Comparison of ENCODE assay signal across 9 mouse cellular contexts in genomic region chrX:102476784-102477183, GRCm38 (mm10). TPM values are rescaled to one million over a fixed set of nuclear protein-coding genes. Genes with fewer than 3 reads are reported as not detected.
DNase-seq lines count a peak whose midpoint lies in the region; ATAC-seq lines count a peak whose summit lies in the region.
"Had no signal": no experiment of that assay in that cellular context is flagged by ENCODE, and none has a peak within 500 bp of the region (broad histone marks: within the 10 kb centered on the region; RNA-seq: fewer than 3 reads in every experiment).

No protein-coding gene starts in this region.

- H3K36me3 ChIP-seq in forebrain, embryonic 10.5 days (replicated peaks): no peaks in the 10 kb centered on the region
- no peaks in the 10 kb centered on the region for H3K36me3 ChIP-seq in forebrain, embryonic 12.5 days (replicated peaks)
- H3K36me3 ChIP-seq in midbrain, embryonic 10.5 days: no peaks in the 10 kb centered on the region

- H3K4me3 ChIP-seq in forebrain, embryonic 10.5 days: no peak overlapping the region
- H3K4me3 ChIP-seq in forebrain, embryonic 12.5 days (replicated peaks): no peak overlapping the region
- no peak overlapping the region for H3K4me3 ChIP-seq in midbrain, embryonic 10.5 days
- H3K4me3 ChIP-seq: limb, embryonic 13.5 days had no signal

- WGBS in forebrain, embryonic 10.5 days: 31% methylated on average over 3 of the region's 3 CpGs
- WGBS in forebrain, embryonic 12.5 days: 41% methylated on average over 3 of the region's 3 CpGs
- 33% methylated on average over 3 of the region's 3 CpGs for WGBS in midbrain, embryonic 10.5 days

- ATAC-seq in forebrain, embryonic 12.5 days (ENCODE audit: low FRiP score): no peak

- H3K9ac ChIP-seq in forebrain, embryonic 12.5 days: no peak overlapping the region
- H3K9ac ChIP-seq: limb, embryonic 13.5 days had no signal

- H3K4me1 ChIP-seq in forebrain, embryonic 10.5 days: no peaks in the 10 kb centered on the region
- no peaks in the 10 kb centered on the region for H3K4me1 ChIP-seq in forebrain, embryonic 12.5 days
- no peaks in the 10 kb centered on the region for H3K4me1 ChIP-seq in midbrain, embryonic 10.5 days
- H3K4me1 ChIP-seq: limb, embryonic 13.5 days had no signal

- H3K27ac ChIP-seq in forebrain, embryonic 10.5 days: no peak overlapping the region
- no peak overlapping the region for H3K27ac ChIP-seq in forebrain, embryonic 12.5 days
- H3K27ac ChIP-seq in midbrain, embryonic 10.5 days (replicated peaks): no peak overlapping the region
- H3K27ac ChIP-seq: limb, embryonic 13.5 days had no signal

- H3K4me2 ChIP-seq in forebrain, embryonic 12.5 days: no peak overlapping the region
- H3K4me2 ChIP-seq: limb, embryonic 13.5 days had no signal

- DNase-seq in forebrain, embryonic 10.5 days (ENCODE audit: extremely low spot score, low spot score): peak; percentile 53
- DNase-seq in MEL-GATA-1-ER (ENCODE audit: extremely low read depth, low read depth): peak; percentile 33
- peak; percentile 57 for DNase-seq in cerebellum, adult 9-11 months
- DNase-seq in gastrocnemius, adult 8-10 months (ENCODE audit: low spot score in 2 of 2): peak; percentile 12 to 54
- DNase-seq in layer of hippocampus, postnatal 14 days (ENCODE audit: low spot score in 2 of 2): peak; percentile 68 to 80
- DNase-seq in midbrain, embryonic 10.5 days (ENCODE audit: low spot score): peak; percentile 50
- peak; percentile 18 to 44 for DNase-seq in spleen, postnatal 14 days (ENCODE audit: low spot score in 2 of 2)

- H3K27me3 ChIP-seq in forebrain, embryonic 10.5 days (ENCODE audit: poor library complexity, severe bottlenecking): peaks cover 51% of the 10 kb centered on the region
- peaks cover 11% of the 10 kb centered on the region; the same call in 1 of the 2 replicates for H3K27me3 ChIP-seq in forebrain, embryonic 12.5 days
- peaks cover 68% of the 10 kb centered on the region for H3K27me3 ChIP-seq in midbrain, embryonic 10.5 days (ENCODE audit: low read depth, poor library complexity, severe bottlenecking)

- H3K9me3 ChIP-seq in forebrain, embryonic 10.5 days: no peaks in the 10 kb centered on the region
- H3K9me3 ChIP-seq in forebrain, embryonic 12.5 days: no peaks in the 10 kb centered on the region
- no peaks in the 10 kb centered on the region for H3K9me3 ChIP-seq in midbrain, embryonic 10.5 days (replicated peaks)
- H3K9me3 ChIP-seq: limb, embryonic 13.5 days had no signal

RNA-seq across cellular contexts. Expression of gene Hdac8, which starts 28.4 kb away (rescaled TPM):
- 8.1 and 8.9 TPM in 2 replicates for polyA plus RNA-seq in forebrain, embryonic 10.5 days (2016; fragmentation: Nextera tagmentation; extraction: Ambion mirVana)
- polyA plus RNA-seq in forebrain, embryonic 12.5 days (2016; fragmentation: Nextera tagmentation; extraction: Ambion mirVana): 9.4 and 11.1 TPM in 2 replicates
- 1 to 10 TPM; 3.7 to 5.8 (median 4.5) TPM for total RNA-seq in gastrocnemius, adult 8-10 months (2022)
- total RNA-seq in layer of hippocampus, postnatal 14 days (2021): 10 to 100 TPM; 16.4 to 17.0 TPM
- polyA plus RNA-seq in midbrain, embryonic 10.5 days (2016; fragmentation: Nextera tagmentation; extraction: Ambion mirVana): 7.8 and 9.9 TPM in 2 replicates
